Mouse (Mus musculus) lung, postnatal 0 days (tissue): ENCODE data around the gene Tmem219.

Experiments used
- CTCF ChIP-seq: IDR thresholded peaks from 2 replicates; pipeline ENCODE4 v1.5.1; 2016; ENCODE audit warnings: antibody characterized with exemption, mild to moderate bottlenecking
- EP300 ChIP-seq: IDR thresholded peaks from 2 replicates; pipeline ENCODE4 v1.6.1; 2016; ENCODE audit warnings: antibody characterized with exemption, mild to moderate bottlenecking, control low read depth

- TF ChIP-seq CTCF (no peak), EP300 (no peak)
These were observed 9.9 kb upstream of the Tmem219 start for GRCm38 (mm10) chr7:126932652-126933051.
